Mouse (Mus musculus): ENCODE data around the gene Slc25a3. TPM values are rescaled to one million over a fixed set of nuclear protein-coding genes. Genes with fewer than 3 reads are reported as not detected.
A peak's percentile ranks its signal among the peaks of the same experiment; 100 is the strongest.

Gene Slc25a3
- 1,000 to 10,000 TPM; 2,503 to 2,587 TPM for total RNA-seq (2021)

DNA sequence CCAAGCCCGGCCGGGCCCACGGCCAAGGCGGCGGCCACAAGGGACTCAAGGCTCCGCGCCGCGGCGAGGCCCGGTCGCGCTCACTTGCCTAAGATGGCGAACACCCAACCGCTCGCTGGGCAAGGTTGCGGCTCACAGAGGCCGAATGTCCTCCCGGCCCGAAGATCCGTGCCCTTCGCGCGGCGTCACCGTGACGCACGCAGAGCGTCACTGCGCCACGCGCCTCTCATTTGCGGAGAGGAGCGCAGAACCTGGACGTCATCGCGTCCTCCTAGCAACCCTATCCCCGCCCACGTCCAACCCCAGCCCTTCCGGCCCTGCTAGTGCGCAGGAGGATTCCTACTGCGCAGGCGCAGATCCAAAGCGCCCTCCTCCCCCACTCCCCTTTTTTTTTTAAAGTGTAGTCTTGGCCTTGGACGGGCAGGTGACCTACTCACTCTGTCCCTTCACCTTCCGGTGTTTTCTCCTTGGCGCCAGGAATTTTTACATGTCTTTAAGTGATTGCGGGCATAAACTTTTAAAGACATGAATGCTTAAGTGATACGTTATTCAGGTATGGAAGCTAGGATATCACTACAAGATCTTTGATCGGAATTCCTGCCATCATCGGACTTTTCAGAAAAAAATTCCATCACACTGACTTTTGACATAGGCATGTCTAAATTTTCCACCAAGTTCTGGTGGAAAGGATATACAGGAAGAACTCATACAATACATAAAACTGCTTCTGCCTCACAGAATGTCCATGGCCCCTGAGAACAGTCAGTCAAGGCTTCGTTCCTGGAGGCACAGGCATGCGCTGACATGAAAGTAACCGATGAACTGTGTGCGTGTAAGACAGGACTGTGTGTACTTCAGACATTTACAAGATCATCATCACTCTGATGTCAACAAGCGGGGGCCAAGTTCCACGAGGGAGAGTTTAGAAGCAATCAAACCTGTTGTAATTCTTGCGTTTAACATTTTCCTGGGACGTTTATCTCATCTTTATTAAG is at the start of gene Slc25a3:
Slc25a3 (minus strand) TSS at position 232 of the 995 bp plus-strand sequence.
- DNase-seq, result peak; percentile 97 to 98
- intact Hi-C loops (cut with DNase I), result loop anchor here (2.0 kb wide), 2 partner anchors 15 to 41 kb away; partner anchors contain the start of genes Apaf1 and Ikbip

DNA sequence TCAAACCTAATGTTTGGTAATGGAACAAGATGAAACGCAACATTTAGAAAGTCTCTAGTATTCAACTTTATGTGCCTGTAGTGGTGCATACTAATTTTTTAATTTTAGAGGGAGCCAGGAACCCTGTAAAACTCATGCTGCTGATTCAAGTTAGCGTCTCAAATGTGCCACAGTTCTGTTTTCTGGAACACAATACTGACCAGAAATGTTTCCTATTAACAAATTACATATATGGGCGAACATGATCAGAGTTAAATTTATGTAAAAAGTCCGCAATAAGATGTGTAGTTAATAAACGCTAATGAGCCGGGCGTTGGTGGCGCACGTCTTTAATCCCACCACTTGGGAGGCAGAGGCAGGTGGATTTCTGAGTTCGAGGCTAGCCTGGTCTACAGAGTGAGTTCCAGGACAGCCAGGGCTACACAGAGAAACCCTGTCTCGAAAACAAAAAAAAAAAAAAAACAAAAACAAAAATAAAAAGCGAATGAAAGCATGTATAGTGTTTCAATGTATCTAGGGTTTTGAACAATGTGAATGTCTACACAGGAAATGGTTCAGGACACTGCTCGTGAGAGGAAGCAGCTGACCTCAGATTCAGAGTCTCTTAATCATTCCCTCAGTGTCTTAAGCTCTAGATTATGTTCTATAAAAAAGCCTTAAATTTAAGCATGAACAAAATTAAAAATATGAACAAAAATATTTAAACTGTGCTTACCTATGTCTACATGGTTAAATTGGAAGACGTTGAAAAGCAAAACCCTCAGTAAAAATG is 48.7 kb upstream of the Slc25a3 start:
- DNase-seq, result no peak
- intact Hi-C loops (cut with DNase I), result no loop called here

DNA sequence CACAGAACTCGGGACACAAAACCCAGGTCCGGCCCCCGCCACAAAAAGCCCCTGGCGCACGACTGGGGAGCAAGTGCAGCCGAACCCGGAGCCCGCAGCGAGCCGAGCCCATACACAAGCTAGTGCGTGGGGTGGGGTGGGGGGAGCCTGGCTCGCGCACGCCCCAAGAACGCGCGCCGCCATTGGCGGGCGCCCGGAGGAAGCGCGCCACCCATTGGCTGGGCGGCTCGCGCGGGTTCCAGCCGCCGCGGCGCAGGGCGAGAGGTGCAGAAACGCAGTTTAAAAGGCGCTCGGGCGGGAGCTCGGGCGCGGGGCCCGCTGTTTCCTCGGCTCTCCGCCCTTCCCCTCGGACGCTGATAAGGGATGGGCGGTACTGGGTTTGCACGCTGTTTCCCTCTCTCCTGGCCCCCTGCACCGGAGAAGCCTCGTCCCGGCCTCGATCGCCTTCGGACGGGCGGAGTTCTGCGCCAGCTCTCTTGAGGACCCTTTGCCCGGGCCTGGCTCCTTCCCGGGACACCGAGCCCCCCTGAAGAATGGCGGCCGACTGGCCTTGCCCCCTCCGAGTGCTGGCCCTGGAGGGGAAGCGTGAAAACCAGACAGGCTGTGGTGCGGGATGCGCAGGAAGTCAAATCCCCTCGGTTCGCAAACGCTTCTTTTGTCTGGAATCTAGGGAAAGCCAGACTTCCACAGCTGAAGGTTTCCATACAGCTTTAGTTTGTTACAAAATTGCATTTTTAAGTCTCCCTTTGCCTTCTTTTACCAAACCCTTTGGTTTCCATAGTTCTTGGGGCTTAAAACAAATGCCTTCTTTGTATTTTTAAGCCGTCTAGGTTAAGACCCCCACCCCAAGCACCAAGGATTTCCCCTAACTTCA is 47.8 kb upstream of the Slc25a3 start:
- intact Hi-C loops (cut with DNase I), result loop anchor here (1.0 to 2.0 kb wide), 2 partner anchors 10 to 65 kb away; partner anchors contain the start of gene Tmpo

DNA sequence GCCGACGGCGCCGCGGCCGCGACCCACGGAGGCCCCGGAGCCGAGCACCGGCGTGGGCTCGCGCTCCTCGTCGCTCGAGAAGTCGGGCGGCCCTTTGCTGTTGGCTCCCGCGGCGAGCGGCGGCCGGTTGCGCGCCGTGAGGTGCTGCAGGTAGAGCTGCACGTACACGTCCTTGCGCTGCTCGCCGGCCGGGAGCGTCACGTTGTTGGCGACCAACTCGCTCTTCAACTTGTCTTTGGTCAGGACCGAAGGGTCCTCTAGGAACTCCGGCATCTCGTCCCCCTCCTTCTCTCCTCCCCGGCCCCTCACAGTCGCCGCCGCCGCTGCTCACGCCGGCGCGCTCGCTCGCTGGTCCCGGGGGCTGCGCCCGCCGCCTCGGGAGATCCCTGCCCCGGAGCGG is 47.2 kb upstream of the Slc25a3 start:
- intact Hi-C loops (cut with DNase I), result loop anchor here (1.0 to 2.0 kb wide), 2 partner anchors 10 to 66 kb away; partner anchors contain the start of gene Tmpo
- peak in 1 of 2 experiments; percentile 62 for DNase-seq

More for the DNA sequence above, 47.8 kb upstream of the Slc25a3 start:
- DNase-seq, result peak; percentile 96 to 98

DNA sequence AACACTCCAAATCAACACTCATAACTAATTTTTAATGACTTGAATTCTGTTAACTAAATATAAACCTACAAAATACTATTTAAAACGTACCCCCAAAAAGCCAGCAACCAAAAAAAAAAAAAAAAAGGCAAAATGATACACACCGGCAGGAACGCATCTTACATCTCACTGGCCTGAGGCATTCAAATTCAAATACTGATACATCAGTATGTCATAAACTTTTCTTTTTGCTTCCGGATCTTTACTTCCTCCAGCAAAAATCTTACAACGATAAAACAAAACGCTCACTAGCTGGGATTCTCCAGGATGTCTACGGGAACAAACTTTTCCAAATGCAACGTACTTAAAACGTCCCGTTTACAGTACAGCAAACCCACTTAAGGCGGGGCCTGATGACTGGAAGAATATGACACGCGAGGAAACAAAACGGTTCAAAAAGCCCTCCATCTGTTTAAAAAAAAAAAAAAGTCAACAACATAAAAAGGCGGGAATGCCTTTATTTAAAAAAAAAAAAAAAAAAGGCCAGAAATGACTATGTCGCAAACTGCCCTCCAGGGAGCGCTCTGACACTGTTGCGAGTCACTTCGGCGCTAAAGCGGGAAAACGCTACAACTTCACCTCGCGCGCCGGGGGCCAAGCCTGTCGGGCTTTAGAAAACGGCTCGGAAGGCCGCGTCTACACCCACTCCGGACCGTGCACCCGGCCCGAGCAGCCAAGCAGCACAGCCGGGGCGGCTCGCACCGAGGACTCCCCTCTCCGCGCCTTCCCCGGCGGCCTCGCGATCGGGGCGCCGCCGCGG is 46.5 kb upstream of the Slc25a3 start:
- intact Hi-C loops (cut with DNase I), result loop anchor here (1.0 to 2.0 kb wide), 2 partner anchors 18 to 66 kb away; no protein-coding TSS in a partner anchor
- peak; percentile 86 to 87 for DNase-seq

DNA sequence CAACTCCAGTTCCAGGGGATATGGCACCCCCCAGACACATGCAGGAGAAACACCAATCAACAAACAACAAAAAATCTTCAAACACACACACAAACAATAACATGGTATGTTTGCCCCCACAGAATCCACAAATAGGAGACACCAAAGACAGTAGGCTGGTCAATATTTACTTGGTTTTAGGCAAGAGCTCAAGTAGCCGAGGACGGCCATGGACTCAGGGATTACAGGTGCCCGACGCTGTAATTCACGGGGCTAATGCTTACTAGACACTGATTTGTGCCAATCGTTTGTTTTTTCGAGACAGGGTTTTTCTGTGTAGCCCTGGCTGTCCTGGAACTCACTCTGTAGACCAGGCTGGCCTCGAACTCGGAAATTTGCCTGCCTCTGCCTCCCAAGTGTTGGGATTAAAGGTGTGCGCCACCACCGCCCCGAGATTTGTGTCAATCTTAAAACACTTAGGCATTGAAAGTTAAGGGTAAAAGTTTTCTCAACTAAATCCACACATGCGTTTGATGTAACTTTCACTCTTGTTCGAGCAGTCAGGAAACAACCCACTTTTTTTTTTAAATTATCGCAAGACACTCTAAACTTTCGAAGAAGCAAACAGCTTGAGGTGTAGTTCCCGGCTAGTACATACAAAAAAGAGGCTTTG is 45.7 kb upstream of the Slc25a3 start:
- no peak for DNase-seq
- intact Hi-C loops (cut with DNase I), result loop anchor here (1.0 to 2.0 kb wide), 2 partner anchors 19 to 67 kb away; no protein-coding TSS in a partner anchor

DNA sequence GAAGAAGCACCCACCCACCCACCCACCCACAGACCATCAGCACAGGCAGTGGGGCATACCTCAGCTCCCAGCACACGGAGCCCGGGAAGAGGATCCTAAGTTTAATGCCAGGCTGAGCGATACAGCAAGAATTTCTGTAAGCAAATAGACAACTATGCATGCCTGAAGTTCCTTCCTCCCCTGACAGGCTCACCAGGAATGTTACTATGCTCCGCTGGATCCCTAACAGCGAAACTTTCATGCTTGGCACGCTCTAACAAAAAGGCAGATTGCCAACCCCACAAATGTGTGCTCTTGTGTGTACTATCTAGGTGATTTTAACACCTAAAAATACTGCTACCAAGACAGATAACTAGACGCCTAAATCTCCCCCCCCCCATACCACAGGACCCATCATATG is 43.5 kb upstream of the Slc25a3 start:
- DNase-seq, result no peak
- intact Hi-C loops (cut with DNase I), result no loop called here

DNA sequence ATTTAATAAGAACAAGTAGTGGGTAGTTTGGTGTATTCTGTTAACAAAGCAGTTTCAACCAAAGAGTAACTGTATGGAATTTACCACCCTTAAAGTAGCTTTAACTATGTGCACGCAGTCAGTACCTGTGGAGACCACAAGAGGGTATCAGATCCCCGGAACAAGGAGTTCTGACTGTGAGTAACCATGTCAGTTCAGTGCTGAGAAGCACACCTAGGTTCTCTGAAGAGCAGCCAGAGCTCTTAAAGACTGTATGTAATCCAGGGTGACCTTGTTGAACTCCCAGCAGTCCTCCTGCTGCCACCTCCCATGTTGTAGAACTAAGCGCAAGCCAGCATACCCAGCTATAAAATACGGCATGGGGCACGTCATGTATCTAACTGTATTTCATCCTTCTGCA is 43.0 kb upstream of the Slc25a3 start:
- peak; percentile 60 to 63 for DNase-seq
- intact Hi-C loops (cut with DNase I), result no loop called here

DNA sequence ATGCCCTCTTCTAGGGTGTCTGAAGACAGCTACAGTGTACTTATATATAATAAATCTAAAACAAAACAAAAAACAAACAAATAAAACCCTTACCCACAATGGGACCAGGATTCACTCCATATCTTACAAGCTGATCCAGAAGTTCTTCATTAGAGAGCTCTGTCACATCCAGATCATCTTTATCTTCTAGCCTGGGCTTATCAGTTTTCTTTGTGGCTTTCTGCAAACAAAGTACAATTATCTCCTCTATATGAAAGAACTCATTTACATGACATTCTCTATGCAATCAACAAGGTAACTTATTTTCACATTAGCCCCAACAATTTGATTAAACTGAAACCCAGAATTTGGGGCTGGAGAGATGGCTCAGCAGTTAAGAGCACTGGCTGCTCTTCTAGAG is 42.0 kb upstream of the Slc25a3 start:
- DNase-seq, result no peak
- intact Hi-C loops (cut with DNase I), result no loop called here

DNA sequence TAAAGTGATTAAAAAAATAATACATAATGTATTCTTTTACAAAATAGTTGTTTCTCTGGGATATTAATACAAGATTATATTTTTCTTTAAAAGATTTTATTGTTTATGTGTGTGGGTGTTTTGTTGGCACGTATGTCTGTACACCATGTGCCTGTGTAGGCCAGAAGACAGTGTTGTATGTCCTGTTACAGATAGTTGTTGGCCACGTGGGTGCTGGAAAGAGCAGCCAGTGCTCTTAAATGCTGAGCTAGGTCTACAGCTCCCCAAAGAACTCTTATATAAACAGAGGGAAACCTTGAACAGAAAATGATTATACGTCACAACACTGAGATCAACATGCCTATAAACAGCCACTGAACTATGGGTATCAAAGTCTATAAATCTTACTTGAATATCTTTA is 40.6 kb upstream of the Slc25a3 start:
- DNase-seq, result no peak
- intact Hi-C loops (cut with DNase I), result no loop called here

DNA sequence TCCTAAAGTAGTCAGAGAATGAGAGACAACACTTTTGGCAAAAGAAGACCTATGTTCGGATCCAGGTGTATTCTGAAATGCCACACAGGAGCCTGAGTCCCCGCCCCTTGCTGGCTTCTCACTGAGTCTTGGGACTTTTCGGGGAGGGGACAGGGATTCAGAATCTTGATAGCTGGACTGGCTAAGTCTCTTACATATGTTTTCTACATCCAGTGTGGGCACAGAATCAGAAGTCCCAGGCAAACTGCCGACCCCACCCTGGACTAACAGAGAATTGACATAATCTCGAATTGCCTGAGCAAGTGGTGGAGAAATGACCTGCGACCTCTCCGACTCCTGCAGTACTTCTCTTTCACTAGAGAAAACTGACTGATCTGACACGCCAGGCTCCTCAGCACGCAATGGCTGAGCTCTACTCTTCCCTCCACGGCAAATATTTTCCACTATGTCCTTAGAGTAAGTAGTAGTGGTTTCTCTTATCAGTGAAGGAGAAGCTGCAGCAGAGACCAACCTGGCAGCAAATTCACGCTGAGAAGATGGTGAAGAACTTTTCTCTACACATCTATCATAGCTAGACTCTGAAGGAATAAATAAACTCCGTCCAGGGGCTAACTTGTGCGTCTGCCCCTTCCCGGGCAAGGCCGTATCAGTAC is 38.8 kb upstream of the Slc25a3 start:
- no peak for DNase-seq
- intact Hi-C loops (cut with DNase I), result no loop called here

DNA sequence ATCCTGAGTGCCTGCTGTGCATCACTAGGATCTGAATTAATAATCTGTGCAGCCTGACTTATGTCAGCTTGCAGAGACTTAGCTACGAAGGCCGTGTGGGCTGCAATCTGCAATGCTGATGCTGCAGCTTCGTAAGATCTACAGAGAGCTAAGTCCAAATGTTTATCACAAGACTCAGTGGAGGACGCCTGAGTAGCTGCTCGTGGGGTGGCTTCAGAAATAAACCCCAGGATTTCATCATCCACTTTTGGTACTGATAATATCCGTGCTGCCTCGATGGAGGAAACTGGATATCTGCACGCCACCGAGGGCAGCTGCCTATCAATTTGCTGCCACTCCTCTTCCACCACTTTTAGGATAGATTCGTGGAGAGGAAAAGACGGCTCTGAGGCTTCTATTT is 38.2 kb upstream of the Slc25a3 start:
- no peak for DNase-seq
- intact Hi-C loops (cut with DNase I), result no loop called here

DNA sequence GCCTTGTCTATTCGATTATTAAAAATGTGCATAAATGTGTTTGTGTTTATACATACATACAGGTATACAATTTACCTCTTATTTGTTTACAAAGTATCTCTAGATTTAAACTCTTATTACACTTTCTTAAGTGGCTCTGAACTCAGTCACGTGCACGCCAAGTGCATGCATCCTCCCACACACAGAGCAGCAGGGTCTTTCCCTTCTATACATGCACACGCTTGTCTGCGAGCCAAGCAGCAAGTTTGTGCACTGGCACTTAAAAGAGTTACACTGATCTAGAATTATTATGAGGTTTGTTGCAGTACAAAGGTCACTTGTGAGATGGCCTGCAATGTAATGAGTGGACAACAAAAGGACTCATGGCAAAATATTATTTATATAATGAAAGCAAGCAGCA is 37.1 kb upstream of the Slc25a3 start:
- DNase-seq, result no peak
- intact Hi-C loops (cut with DNase I), result no loop called here

DNA sequence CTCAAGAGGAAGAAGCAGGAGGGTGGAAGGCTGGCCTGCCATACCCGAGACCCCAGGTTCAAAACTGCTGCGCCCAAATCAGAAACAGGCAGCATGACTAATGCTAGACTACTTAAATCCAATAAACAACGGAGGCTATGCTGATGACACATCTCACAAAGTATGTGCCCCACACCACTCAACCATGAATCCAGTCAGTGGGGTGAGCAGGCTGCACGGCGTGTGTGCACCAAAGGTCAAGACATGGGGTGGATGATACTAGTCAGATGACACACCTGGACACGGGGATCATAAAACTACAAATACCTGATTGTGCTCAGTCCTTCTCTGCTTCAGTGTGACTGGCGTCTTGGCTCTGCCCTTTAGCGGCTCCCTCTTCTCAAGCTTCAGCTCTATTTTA is 34.6 kb upstream of the Slc25a3 start:
- DNase-seq, result no peak
- intact Hi-C loops (cut with DNase I), result no loop called here

DNA sequence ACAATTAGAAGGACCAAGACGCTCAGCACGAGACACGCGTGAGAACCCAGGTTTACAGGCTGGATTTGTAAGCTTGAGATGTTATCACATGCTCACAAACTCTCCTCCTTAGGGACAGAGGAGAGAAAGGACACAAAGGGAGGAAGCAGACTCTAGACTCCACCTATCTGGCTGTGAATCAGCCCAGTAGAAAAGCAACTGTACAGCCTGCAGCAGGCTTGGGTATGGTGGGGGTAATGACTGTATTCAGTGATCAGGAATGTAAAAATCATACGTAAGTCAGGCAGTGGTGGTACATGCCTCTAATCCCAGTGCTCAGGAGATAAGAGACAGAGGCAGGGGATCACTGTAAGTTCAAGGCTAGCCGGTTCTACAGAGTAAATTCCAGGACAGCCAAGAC is 32.5 kb upstream of the Slc25a3 start:
- no peak for DNase-seq
- intact Hi-C loops (cut with DNase I), result no loop called here

DNA sequence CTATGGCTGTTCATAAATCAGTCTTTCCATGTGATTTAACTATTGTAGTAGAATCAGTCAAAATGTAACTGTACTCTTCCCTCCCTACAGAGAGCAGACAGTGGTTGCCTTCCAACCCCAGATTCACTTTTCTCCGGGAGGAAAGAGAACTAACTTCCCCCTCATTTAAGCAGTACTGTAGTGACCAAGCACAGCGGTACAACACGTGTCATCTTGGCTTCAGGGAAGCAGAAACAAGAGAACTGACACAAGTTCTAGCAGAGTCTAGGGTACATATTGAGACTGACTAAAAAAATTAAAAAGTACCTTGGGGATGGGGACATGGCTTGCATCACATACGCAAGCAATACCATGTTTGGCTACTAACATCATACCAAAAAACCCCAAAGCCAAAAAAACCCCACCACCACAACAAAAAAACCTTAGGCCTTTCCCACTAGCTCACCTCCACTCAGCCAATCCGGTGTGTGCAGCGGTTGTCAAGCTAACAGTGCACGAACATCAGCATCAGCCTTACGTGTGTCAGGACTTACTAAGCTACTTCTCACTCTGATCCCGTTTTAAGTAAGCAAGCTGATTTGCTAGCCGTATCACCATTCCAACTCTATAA is 30.1 kb upstream of the Slc25a3 start:
- DNase-seq, result no peak
- intact Hi-C loops (cut with DNase I), result no loop called here

DNA sequence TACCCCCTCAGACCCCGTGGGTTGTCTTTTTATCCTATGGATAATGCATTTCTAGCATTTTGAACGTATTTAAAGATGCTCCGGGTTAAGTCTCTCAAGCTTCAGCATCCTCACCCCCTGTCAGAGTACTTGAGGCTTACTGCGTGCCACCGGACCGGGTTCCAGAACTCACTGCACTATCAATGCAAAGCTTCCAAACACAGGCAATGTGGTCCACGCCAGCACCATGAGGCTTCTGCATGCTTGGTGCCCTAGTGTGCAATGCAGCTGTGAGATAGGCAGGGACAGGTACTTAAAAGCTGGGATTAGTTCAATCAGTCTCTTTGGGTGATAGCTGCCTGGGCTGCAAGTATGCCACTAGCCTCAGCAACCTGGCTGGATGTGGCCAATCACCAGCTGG is 21.6 kb upstream of the Slc25a3 start:
- no peak for DNase-seq
- intact Hi-C loops (cut with DNase I), result no loop called here

Data from heart, postnatal 36 days (tissue).